Mouse (Mus musculus): Measurements from ENCODE around the gene Gps1. TPM values are rescaled to one million over a fixed set of nuclear protein-coding genes. Genes with fewer than 3 reads are reported as not detected.
"Not testable (repeated sequence)": the region's sequence is repeated elsewhere in the genome, so short reads cannot be mapped to it uniquely, and the experiment has no call there.

Gene Gps1
- polyA plus RNA-seq, 1 experiment from 2014 or later, result 316 TPM

- H3K9me3 ChIP-seq (ENCODE audit: control insufficient read depth, low read length), result peaks cover 3% of the 10 kb centered on the region; the same call in 1 of the 2 replicates
- no peak for DNase-seq
- no peaks in the 10 kb centered on the region for H3K36me3 ChIP-seq (ENCODE audit: control insufficient read depth, insufficient read depth, low read length)
- H3K27me3 ChIP-seq (ENCODE audit: control insufficient read depth, insufficient read depth, low read length), result peaks cover 5% of the 10 kb centered on the region; the same call in 1 of the 2 replicates
- ATAC-seq (ENCODE audit: low FRiP score, low TSS enrichment), result no peak
- H3K4me1 ChIP-seq (ENCODE audit: control insufficient read depth, insufficient read depth, low read length), result no peaks in the 10 kb centered on the region
- H3K9ac ChIP-seq (replicated peaks; ENCODE audit: low read length), result no peak overlapping the region
- H3K4me3 ChIP-seq (replicated peaks; ENCODE audit: low read depth, low read length), result no peak overlapping the region
- no peak overlapping the region for H3K4me2 ChIP-seq (ENCODE audit: low read length)
- no peak overlapping the region for H3K27ac ChIP-seq (replicated peaks; ENCODE audit: low read depth, low read length)
- 77% methylated on average over 14 of the region's 14 CpGs for WGBS
These were observed 22.0 kb upstream of the Gps1 start for GRCm38 (mm10) chr11:120761811-120762671.

- not testable (repeated sequence) for DNase-seq; H3K27ac ChIP-seq (replicated peaks; ENCODE audit: low read depth, low read length); ATAC-seq (ENCODE audit: low FRiP score, low TSS enrichment); H3K4me1 ChIP-seq (ENCODE audit: control insufficient read depth, insufficient read depth, low read length); H3K36me3 ChIP-seq (ENCODE audit: control insufficient read depth, insufficient read depth, low read length); H3K27me3 ChIP-seq (ENCODE audit: control insufficient read depth, insufficient read depth, low read length); H3K4me3 ChIP-seq (replicated peaks; ENCODE audit: low read depth, low read length); H3K9me3 ChIP-seq (ENCODE audit: control insufficient read depth, low read length); H3K4me2 ChIP-seq (ENCODE audit: low read length); H3K9ac ChIP-seq (replicated peaks; ENCODE audit: low read length)
- 20% methylated on average over 14 of the region's 14 CpGs for WGBS
These were observed 21.4 kb upstream of the Gps1 start, which contains the start of gene Hmga1b for GRCm38 (mm10) chr11:120762672-120763041. Gene Hmga1b (plus strand): TSS chr11:120762794.

DNA sequence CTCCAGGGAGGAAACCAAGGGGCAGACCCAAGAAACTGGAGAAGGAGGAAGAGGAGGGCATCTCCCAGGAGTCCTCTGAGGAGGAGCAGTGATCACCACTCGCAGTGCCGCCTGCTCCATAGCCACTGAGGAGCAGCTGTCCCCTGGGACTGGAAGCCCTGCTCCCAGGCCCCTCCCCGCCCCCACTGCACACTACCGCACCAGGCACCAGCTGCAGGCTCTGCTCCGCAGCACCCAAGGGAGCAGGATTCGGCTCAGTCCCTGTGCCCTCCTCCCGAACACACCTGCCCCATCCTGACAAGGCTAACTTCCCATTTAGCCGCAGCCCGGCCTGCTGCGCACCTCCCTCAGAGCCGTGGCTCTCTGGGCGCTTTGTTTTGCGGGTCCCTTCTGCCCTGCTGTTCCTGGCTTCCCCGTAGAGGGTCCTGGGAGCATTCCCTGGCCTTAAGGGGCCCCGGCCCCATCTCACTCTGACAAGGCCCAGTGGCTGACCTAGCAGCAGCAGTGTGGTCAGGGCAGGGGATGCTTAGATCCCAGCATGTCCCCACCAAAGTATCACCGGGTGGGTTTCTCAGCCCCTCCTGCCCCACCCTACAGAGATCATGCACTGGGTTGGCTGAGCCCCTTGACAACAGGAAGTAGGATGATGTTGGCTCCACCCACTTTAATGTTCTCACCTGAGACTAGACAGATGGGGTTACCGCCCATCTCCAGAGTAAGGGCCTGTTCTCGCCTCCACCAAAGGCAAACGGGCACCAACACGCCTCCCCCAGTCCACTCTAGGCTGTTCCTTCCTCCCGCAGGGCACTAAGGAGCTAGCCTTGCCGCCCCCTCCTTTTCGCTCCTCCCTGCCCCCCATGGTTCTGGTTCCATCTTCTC is 20.7 kb upstream of the Gps1 start:
- H3K9me3 ChIP-seq (ENCODE audit: control insufficient read depth, low read length); H3K4me3 ChIP-seq (replicated peaks; ENCODE audit: low read depth, low read length); ATAC-seq (ENCODE audit: low FRiP score, low TSS enrichment); H3K36me3 ChIP-seq (ENCODE audit: control insufficient read depth, insufficient read depth, low read length); DNase-seq; H3K27me3 ChIP-seq (ENCODE audit: control insufficient read depth, insufficient read depth, low read length); H3K4me2 ChIP-seq (ENCODE audit: low read length); H3K27ac ChIP-seq (replicated peaks; ENCODE audit: low read depth, low read length); H3K9ac ChIP-seq (replicated peaks; ENCODE audit: low read length); H3K4me1 ChIP-seq (ENCODE audit: control insufficient read depth, insufficient read depth, low read length): not testable (repeated sequence)
- 6% methylated on average over 8 of the region's 23 CpGs for WGBS

DNA sequence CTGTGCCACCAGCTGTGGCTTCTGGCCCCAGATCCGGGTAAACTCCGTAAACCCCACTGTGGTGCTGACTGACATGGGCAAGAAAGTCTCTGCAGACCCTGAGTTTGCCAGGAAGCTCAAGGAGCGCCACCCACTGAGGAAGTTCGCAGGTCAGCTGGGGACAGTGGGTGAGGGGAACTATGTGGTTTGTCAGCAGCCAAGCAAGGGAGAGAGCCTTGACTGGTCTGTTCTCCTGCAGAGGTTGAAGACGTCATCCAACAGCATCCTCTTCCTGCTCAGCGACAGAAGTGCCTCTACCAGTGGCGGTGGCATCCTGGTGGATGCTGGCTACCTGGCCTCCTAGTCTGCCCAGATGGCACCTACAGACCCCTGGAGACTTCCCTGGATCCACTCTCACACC is 17.0 kb upstream of the Gps1 start:
- H3K9ac ChIP-seq (replicated peaks; ENCODE audit: low read length); H3K27me3 ChIP-seq (ENCODE audit: control insufficient read depth, insufficient read depth, low read length); H3K36me3 ChIP-seq (ENCODE audit: control insufficient read depth, insufficient read depth, low read length); H3K27ac ChIP-seq (replicated peaks; ENCODE audit: low read depth, low read length); H3K4me2 ChIP-seq (ENCODE audit: low read length); ATAC-seq (ENCODE audit: low FRiP score, low TSS enrichment); H3K4me3 ChIP-seq (replicated peaks; ENCODE audit: low read depth, low read length); DNase-seq; H3K4me1 ChIP-seq (ENCODE audit: control insufficient read depth, insufficient read depth, low read length); H3K9me3 ChIP-seq (ENCODE audit: control insufficient read depth, low read length): not testable (repeated sequence)
- WGBS, result 79% methylated on average over 4 of the region's 7 CpGs

DNA sequence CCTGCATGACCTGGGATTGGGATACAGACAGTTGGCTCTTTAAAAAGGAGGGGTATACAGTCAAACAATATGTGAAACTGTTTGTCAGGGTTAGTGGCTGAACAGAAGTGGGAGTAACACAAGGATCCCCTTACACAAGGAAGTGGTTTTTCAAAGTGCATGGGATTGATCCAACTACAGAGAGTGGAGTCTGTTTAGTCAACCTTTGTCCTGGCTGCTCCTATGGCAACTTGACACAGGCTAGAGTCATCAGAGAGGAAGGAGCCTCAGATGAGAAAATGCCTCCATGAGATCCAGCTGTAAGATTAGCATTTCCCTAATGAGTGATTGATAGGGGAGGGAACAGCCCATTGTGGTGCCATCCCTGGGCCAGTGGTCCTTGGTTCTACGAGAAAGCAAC is 15.9 kb upstream of the Gps1 start:
- 68% methylated on average over 1 of the region's 1 CpGs for WGBS
- H3K4me3 ChIP-seq (replicated peaks; ENCODE audit: low read depth, low read length), result no peak overlapping the region
- no peaks in the 10 kb centered on the region for H3K9me3 ChIP-seq (ENCODE audit: control insufficient read depth, low read length)
- ATAC-seq (ENCODE audit: low FRiP score, low TSS enrichment), result no peak
- H3K4me1 ChIP-seq (ENCODE audit: control insufficient read depth, insufficient read depth, low read length), result no peaks in the 10 kb centered on the region
- H3K9ac ChIP-seq (replicated peaks; ENCODE audit: low read length), result no peak overlapping the region
- H3K36me3 ChIP-seq (ENCODE audit: control insufficient read depth, insufficient read depth, low read length), result no peaks in the 10 kb centered on the region
- H3K27me3 ChIP-seq (ENCODE audit: control insufficient read depth, insufficient read depth, low read length), result no peaks in the 10 kb centered on the region
- no peak overlapping the region for H3K4me2 ChIP-seq (ENCODE audit: low read length)
- H3K27ac ChIP-seq (replicated peaks; ENCODE audit: low read depth, low read length), result no peak overlapping the region
- DNase-seq, result no peak

DNA sequence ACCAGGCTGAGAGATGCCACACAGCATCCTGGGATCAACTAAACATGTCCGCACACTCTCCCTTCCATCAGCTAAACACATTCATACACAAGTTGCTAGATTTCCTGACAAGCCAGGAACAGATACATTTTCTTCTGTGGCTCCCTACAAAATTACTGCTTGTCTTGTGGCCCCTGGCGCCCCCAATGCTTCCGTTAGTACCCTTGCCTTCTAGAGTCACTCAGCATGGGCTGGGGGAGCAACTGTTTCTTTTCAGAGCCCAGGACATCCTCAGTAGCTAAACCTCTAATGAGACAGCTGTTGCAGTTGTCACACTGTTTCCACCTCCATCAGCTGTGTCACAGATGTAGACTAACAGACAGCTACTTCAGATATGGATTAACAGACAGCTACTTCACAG is 11.3 kb upstream of the Gps1 start:
- Histone ChIP-seq H3K9me3 (ENCODE audit: control insufficient read depth, low read length) (no peaks in the 10 kb centered on the region), H3K9ac (replicated peaks; ENCODE audit: low read length) (no peak overlapping the region), H3K4me3 (replicated peaks; ENCODE audit: low read depth, low read length) (no peak overlapping the region), H3K4me2 (ENCODE audit: low read length) (no peak overlapping the region), H3K36me3 (ENCODE audit: control insufficient read depth, insufficient read depth, low read length) (no peaks in the 10 kb centered on the region), H3K27ac (replicated peaks; ENCODE audit: low read depth, low read length) (no peak overlapping the region), H3K27me3 (ENCODE audit: control insufficient read depth, insufficient read depth, low read length) (no peaks in the 10 kb centered on the region), H3K4me1 (ENCODE audit: control insufficient read depth, insufficient read depth, low read length) (no peaks in the 10 kb centered on the region)
- DNase-seq, result no peak
- ATAC-seq (ENCODE audit: low FRiP score, low TSS enrichment), result no peak
- WGBS, result 83% methylated on average over 3 of the region's 3 CpGs

DNA sequence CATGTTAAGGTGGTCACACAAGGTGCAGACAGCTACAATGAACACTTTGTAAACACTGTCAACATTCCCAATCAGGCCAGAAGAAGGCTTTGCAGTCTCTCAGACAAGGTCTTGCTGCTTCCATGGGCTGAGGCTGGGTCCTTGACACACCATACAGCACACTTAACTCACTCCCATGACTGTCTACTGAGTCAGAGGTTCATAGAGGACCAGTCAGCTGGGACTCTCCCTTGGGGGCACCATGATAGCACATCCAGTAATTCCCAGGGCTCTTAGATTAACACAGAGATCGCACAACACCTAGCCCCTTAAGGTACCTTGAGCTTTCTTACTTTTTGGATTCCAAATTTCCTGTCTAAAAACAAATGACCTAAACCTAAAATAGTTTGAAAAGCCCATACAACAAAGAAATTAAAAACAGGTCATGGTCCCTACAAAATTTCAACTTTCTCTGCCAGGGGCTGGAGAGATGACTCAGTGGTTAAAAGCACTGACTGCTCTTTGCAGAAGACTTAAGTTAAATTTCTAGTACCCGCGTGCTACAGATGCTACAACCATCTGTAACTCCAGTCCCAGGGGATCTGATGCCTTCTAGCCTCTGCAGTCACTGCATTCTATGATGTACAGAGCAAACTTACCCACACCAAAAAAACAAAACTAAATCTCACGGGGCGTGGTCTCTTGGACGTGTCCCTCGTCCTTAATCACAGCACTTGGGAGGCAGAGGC is 10.4 kb upstream of the Gps1 start:
- H3K4me1 ChIP-seq (ENCODE audit: control insufficient read depth, insufficient read depth, low read length), result no peaks in the 10 kb centered on the region
- ATAC-seq (ENCODE audit: low FRiP score, low TSS enrichment), result no peak
- H3K36me3 ChIP-seq (ENCODE audit: control insufficient read depth, insufficient read depth, low read length), result no peaks in the 10 kb centered on the region
- WGBS, result 86% methylated on average over 7 of the region's 7 CpGs
- H3K4me2 ChIP-seq (ENCODE audit: low read length), result no peak overlapping the region
- H3K4me3 ChIP-seq (replicated peaks; ENCODE audit: low read depth, low read length), result no peak overlapping the region
- H3K9me3 ChIP-seq (ENCODE audit: control insufficient read depth, low read length), result no peaks in the 10 kb centered on the region
- H3K27ac ChIP-seq (replicated peaks; ENCODE audit: low read depth, low read length), result no peak overlapping the region
- no peak overlapping the region for H3K9ac ChIP-seq (replicated peaks; ENCODE audit: low read length)
- DNase-seq, result no peak
- H3K27me3 ChIP-seq (ENCODE audit: control insufficient read depth, insufficient read depth, low read length), result no peaks in the 10 kb centered on the region

GRCm38 (mm10) chr11:120775774-120776469 is 8.2 kb upstream of the Gps1 start:
- WGBS, result 26% methylated on average over 15 of the region's 15 CpGs
- H3K4me3 ChIP-seq (replicated peaks; ENCODE audit: low read depth, low read length), result no peak overlapping the region
- no peak overlapping the region for H3K4me2 ChIP-seq (ENCODE audit: low read length)

More at GRCm38 (mm10) chr11:120775774-120776469, 8.2 kb upstream of the Gps1 start:
- Histone ChIP-seq H3K9ac (replicated peaks; ENCODE audit: low read length) (no peak overlapping the region; the same call in 1 of the 2 replicates), H3K4me1 (ENCODE audit: control insufficient read depth, insufficient read depth, low read length) (no peaks in the 10 kb centered on the region), H3K27me3 (ENCODE audit: control insufficient read depth, insufficient read depth, low read length) (no peaks in the 10 kb centered on the region), H3K36me3 (ENCODE audit: control insufficient read depth, insufficient read depth, low read length) (peaks cover 16% of the 10 kb centered on the region), H3K27ac (replicated peaks; ENCODE audit: low read depth, low read length) (no peak overlapping the region), H3K9me3 (ENCODE audit: control insufficient read depth, low read length) (no peaks in the 10 kb centered on the region)
- DNase-seq, result peak; percentile 94
- ATAC-seq (ENCODE audit: low FRiP score, low TSS enrichment), result peak; percentile 37; the same call in 1 of the 2 replicates

Measured in midbrain, embryonic 14.5 days (tissue).